Mouse (Mus musculus) megakaryocyte, embryonic 14.5 days (primary cell): ENCODE measurements around the gene Bcl2. TPM values are rescaled to one million over a fixed set of nuclear protein-coding genes. Genes with fewer than 3 reads are reported as not detected.

Source experiments
- H3K27me3 ChIP-seq: replicated peaks from 2 replicates; pipeline ENCODE3; 2012; ENCODE audit warnings: inconsistent platforms
- H3K36me3 ChIP-seq: replicated peaks from 2 replicates; pipeline ENCODE3; 2012; ENCODE audit warnings: low read length, inconsistent platforms, mixed read lengths
- H3K4me1 ChIP-seq: 2 replicates; pipeline ENCODE4 v1.6.1; 2012; ENCODE audit warnings: inconsistent platforms
- H3K4me3 ChIP-seq: replicated peaks from 2 replicates; pipeline ENCODE3; 2012; ENCODE audit warnings: moderate library complexity, mild to moderate bottlenecking, inconsistent platforms
- H3K9me3 ChIP-seq: 2 replicates; pipeline ENCODE4 v1.6.1; 2012; ENCODE audit warnings: inconsistent platforms
- FLI1 ChIP-seq: IDR thresholded peaks from 2 replicates; pipeline ENCODE4 v1.6.1; 2012; ENCODE audit warnings: low read length, inconsistent platforms, mixed read lengths
- GATA1 ChIP-seq: IDR thresholded peaks from 3 replicates; pipeline ENCODE4 v1.6.1; 2012; ENCODE audit warnings: mixed read lengths, low read length, inconsistent platforms, borderline replicate concordance
- polyA plus RNA-seq: library from polyadenylated mRNA; stranded (reverse); fragments of >175 nt; gene quantifications from 2 replicates; pipeline ENCODE4 v1.2.3, GENCODE M21; 2012; ENCODE audit warnings: low replicate concordance; ENCODE audit not compliant: insufficient read depth

The Bcl2 gene
- polyA plus RNA-seq, 1 experiment, result 3.0 TPM

DNA sequence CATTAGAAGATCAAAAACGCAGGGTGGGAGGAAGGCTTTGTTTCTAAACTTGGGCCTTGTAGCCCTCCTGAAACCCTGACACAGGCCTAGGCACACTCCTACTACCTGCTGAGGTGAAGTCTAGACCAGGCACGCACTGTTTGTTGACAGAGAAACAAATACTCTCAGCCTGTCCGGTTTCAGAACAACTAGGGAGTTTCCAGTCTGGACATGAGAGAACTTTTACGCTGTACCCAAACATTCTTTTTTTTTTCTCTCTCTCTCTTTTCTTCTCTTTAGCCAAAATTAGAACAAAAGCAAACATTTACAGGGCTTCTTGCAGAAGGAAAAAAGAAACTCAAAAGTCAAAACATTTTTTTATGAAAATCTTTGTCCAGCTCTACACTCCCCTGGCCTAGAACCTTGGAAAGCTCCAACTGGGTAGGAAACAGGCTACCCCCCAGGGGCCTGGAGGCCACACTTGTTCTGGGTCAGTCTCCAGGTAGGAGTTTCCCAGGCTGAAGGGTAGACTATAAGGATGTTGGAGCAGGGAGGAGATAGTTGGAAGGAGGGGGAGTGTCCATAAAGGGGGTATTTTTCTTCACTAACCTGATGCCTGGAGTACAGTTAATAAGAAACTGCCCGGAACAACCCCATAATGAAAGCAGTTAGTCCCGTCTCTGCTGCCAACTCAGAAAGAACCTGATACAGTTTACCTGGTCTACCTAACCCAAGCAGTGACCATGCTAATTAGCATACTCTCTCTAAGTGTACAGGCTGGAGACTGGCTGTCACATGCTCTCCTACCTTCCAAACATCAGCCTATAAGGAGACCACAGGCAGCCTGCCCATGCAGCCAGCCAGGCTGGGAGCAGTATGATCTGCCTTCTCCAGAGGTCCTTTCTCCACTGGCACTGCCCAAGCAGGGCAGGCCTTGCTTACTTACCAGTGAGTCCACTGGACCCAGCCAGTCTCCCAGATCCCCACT is 147.7 kb downstream of the Bcl2 start:
- Histone ChIP-seq H3K9me3 (no peaks in the 10 kb centered on the region), H3K4me1 (peaks cover 64% of the 10 kb centered on the region)
- no peak for TF ChIP-seq GATA1

DNA sequence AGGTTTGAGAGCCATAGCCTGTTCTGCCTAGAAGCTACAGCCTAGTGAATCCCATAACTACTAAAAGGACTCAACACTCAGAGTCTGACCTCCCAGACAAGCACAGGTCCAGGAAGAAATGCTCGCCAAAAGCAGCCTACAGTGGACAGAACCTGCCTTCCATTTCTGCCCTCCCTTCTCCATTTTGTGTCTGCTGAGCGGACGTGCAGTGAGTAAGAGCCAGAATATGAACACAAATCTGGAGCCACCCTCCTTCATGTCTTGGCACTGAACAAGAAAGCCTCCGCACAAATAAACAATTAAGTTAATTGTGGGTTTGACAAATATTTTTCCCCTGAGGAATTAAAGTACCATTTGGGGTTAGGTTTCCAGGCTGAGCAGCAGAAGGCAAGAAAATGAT is 148.8 kb downstream of the Bcl2 start:
- Histone ChIP-seq H3K4me3 (no peak overlapping the region), H3K27me3 (peaks cover 2% of the 10 kb centered on the region), H3K9me3 (no peaks in the 10 kb centered on the region), H3K4me1 (peaks cover 64% of the 10 kb centered on the region), H3K36me3 (peaks cover 3% of the 10 kb centered on the region)
- no peak for TF ChIP-seq FLI1
- TF ChIP-seq GATA1, result no peak

More for the DNA sequence above, 147.7 kb downstream of the Bcl2 start:
- Histone ChIP-seq H3K36me3 (peaks cover 3% of the 10 kb centered on the region), H3K27me3 (peaks cover 2% of the 10 kb centered on the region), H3K4me3 (no peak overlapping the region)

DNA sequence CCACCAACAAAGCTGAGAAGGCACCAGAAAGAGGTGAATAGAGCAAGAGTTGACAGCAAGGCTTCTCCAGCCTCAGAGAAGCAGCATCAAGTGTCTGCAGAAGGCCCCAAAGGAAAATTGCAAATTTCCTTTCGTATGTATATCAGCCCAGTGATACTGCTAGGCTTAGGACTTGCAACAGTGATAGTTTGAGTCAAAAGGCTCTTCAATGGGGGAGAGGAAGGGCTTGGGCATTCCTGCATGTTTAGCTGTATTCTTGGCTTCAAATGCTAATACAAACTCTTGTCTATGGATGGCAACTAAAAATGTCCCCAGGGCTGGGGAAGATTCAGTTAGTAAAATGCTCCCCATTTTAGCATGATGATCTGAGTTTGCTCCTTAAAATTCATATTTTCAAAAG is 149.6 kb downstream of the Bcl2 start:
- TF ChIP-seq GATA1 (no peak), FLI1 (no peak)
- no peaks in the 10 kb centered on the region for H3K9me3 ChIP-seq

DNA sequence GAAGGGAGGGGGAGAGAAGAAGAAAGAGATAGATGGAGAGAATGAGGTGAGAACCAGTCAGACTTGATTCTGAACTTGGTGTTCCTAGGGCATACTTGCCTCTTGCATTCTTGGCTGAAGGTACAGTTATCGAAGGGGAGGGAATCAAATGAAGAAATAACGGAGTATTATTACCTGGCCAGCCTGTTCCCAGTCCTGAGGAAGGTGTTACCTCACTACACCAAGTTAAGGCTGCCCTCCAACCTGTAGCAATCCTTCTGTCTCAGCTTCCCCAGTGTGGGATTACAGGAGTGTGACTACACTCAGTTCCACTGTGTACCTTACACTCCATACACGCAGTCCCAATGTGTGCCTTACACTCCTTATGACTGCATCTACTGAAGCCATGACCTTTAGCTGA is 151.3 kb downstream of the Bcl2 start:
- Histone ChIP-seq H3K4me3 (no peak overlapping the region), H3K27me3 (no peaks in the 10 kb centered on the region), H3K4me1 (peaks cover 63% of the 10 kb centered on the region), H3K36me3 (peaks cover 3% of the 10 kb centered on the region), H3K9me3 (no peaks in the 10 kb centered on the region)
- TF ChIP-seq GATA1, result no peak
- no peak for TF ChIP-seq FLI1

More for the DNA sequence above, 149.6 kb downstream of the Bcl2 start:
- peaks cover 66% of the 10 kb centered on the region for H3K4me1 ChIP-seq
- H3K27me3 ChIP-seq, result no peaks in the 10 kb centered on the region
- peaks cover 3% of the 10 kb centered on the region for H3K36me3 ChIP-seq
- H3K4me3 ChIP-seq, result no peak overlapping the region

DNA sequence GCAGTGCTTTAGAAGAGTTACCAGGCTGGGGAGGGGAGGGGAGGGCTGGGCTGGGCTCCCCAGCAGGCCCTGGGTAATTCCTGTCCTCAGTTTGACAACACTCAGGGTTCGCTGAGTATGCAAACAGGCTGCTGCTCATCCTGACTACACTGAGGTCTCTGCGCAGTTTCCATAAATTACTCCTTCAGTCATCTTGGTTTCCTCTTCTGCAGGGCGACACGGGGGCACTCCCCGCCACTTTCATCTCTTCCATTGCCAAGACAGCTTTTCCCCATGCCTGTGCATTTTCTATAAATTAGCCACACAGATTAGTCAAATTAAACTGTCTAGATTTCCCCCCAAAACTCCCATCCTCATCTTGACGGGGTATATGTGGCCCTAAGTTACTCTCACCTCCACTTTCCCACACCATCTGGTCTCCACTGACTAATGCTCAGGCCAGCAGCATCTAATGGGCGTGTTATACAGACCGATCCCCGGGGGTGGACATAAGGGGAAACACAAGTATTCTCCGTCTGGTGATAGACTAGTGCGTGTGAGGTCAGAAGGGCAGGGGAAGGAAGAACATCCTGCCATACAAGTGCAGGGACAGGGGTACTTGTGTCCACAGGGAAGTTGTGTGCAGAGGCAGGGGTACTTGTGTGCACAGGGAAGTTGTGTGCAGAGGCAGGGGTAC is 152.9 kb downstream of the Bcl2 start:
- no peaks in the 10 kb centered on the region for H3K9me3 ChIP-seq
- no peaks in the 10 kb centered on the region for H3K27me3 ChIP-seq
- peaks cover 65% of the 10 kb centered on the region for H3K4me1 ChIP-seq
- TF ChIP-seq FLI1 (no peak), GATA1 (0 out of 3 replicates have a peak, but pooled peaks have one; percentile 6)
- peak overlapping the region; percentile 42 for H3K4me3 ChIP-seq
- H3K36me3 ChIP-seq, result no peaks in the 10 kb centered on the region

DNA sequence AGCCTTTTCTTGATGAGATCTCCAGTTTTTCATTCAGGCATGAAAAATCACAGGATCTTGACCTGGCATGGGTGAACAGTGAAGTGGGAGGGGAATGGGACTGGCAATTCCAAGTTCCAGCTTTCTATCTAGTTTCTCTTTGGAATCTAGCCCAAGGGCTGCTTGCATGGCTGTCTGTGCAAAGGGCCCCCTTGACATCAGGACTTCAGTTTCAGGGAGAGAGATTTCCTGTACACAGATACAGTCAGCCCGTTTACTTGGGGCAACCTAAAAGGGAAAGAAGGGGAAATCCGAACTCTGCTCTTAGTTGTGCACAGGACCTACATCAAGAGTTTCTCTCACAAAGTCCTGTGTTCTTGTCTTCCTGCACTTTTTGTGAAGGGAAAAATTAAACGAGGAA is 154.0 kb downstream of the Bcl2 start:
- H3K4me3 ChIP-seq, result no peak overlapping the region
- H3K4me1 ChIP-seq, result peaks cover 77% of the 10 kb centered on the region
- H3K36me3 ChIP-seq, result no peaks in the 10 kb centered on the region
- no peaks in the 10 kb centered on the region for H3K9me3 ChIP-seq
- no peaks in the 10 kb centered on the region for H3K27me3 ChIP-seq
- TF ChIP-seq GATA1, result no peak
- TF ChIP-seq FLI1, result no peak

DNA sequence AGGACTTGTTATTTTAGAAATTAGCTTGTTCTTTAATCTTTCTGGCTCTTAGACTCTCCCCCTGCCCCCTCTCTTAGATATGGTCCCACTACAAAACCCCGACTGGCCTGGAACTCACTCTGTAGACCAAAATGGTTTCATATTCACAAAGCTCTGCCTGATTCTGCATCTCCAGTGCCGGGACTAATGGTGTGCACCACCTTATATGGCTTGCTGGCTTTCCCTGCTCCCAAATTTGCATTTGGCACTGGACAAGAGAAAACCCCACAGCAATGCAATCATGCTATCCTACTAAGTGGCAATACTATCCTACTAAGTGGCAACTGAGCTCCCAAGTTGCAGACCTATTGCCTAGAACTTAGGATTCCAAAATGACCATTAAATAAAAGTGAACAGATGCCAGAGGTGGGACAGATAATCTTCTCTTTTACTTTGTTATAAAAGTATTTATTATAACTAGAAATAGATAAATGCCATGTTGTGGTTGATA is 154.9 kb downstream of the Bcl2 start:
- Histone ChIP-seq H3K4me3 (no peak overlapping the region), H3K9me3 (no peaks in the 10 kb centered on the region), H3K4me1 (peaks cover 81% of the 10 kb centered on the region), H3K36me3 (no peaks in the 10 kb centered on the region), H3K27me3 (no peaks in the 10 kb centered on the region)
- TF ChIP-seq FLI1, result no peak
- no peak for TF ChIP-seq GATA1

DNA sequence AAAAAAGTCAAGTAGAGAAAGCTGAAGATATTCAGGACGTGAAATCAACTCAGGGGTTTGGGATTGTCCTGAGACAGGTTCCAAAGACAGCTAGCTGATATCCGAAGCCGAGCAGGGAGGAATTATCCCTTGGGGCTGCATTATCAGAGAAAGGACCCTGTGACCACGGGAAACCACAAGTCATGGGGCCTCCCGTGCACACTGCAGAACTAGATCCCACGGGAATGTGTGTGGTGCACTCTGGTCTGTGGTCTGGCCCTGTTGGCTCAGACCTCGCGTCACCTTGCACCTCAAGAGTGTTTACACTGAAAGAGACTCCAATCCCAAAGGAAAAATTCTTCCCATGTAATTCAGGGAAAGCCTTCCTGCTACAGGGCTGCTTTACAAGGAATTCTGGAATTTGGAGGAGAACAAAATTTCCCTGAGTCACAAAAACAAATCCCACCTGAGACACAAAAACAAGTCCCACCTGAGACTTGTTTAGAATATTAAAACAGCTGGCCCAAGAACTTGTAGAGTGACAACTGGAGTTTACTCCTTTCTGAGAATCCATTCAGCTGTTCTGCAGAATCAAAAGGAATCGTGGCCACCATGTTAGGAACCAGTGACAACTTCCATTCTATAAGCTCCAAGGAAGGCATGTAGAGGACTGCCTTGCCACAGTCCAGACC is 158.4 kb downstream of the Bcl2 start:
- Histone ChIP-seq H3K36me3 (peaks cover 8% of the 10 kb centered on the region), H3K4me1 (peaks cover 85% of the 10 kb centered on the region), H3K27me3 (no peaks in the 10 kb centered on the region), H3K9me3 (no peaks in the 10 kb centered on the region), H3K4me3 (peak overlapping the region; percentile 71)
- 0 out of 3 replicates have a peak, but pooled peaks have one; percentile 27 for TF ChIP-seq GATA1
- no peak for TF ChIP-seq FLI1
